Mouse (Mus musculus): ENCODE results near the gene Gm13057. TPM values are rescaled to one million over a fixed set of nuclear protein-coding genes. Genes with fewer than 3 reads are reported as not detected.
"Not testable (repeated sequence)": the region's sequence is repeated elsewhere in the genome, so short reads cannot be mapped to it uniquely, and the experiment has no call there.

The Gm13057 gene
- not detected in 2 replicates for polyA plus RNA-seq (2015; fragmentation: Nextera tagmentation; extraction: Ambion mirVana)

GRCm38 (mm10) chr4:143551400-143551799 lies at the start of gene Gm13057, which contains the start of gene BC080695:
TSS of gene Gm13057 (plus strand) at chr4:143551709.
TSS of gene BC080695 (plus strand) at chr4:143551700.
- no CpG with 5 or more reads among the region's 3 CpGs for WGBS
- not testable (repeated sequence) for H3K4me1 ChIP-seq; H3K9ac ChIP-seq; H3K27ac ChIP-seq (replicated peaks); H3K36me3 ChIP-seq; H3K4me2 ChIP-seq; ATAC-seq (ENCODE audit: extremely low read depth, insufficient number of reproducible peaks, low FRiP score, low TSS enrichment); H3K4me3 ChIP-seq; H3K27me3 ChIP-seq (replicated peaks); H3K9me3 ChIP-seq

GRCm38 (mm10) chr4:143511043-143511442 lies 40.5 kb upstream of the Gm13057 start, which contains the start of gene Gm13043:
TSS of gene Gm13043 (plus strand) at chr4:143511343.
- WGBS = 70% methylated on average over 3 of the region's 3 CpGs
- Histone ChIP-seq H3K36me3 (no peaks in the 10 kb centered on the region), H3K27me3 (replicated peaks) (no peaks in the 10 kb centered on the region), H3K9me3 (0 out of 2 replicates have a peak, but pooled peaks cover 3% of the 10 kb centered on the region), H3K4me3 (no peak within 1 kb of the TSS), H3K9ac (no peak within 1 kb of the TSS), H3K27ac (replicated peaks) (no peak within 1 kb of the TSS), H3K4me1 (no peaks in the 10 kb centered on the region), H3K4me2 (no peak within 1 kb of the TSS)
- no peak for ATAC-seq (ENCODE audit: extremely low read depth, insufficient number of reproducible peaks, low FRiP score, low TSS enrichment)

DNA sequence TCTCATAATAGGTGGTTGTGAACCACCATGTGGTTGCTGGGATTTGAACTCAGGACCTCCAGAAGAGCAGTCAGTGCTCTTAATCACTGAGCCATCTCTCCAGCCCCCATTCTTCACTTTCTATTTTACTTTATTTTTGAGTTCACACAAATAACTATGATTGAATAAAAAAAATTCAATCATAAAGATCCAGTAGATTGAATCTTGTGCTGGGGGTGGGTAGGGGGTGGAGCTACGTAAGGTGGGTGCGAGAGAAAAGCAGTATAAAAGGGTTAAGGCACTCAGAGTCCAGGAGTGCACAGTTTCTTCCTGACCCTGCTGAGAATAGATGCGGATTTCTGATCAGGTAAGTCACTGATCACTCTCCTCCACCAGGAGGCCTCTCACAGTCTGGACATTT lies 15.9 kb upstream of the Gm13057 start, which contains the start of gene Gm13040:
Gm13040 (plus strand) TSS at position 301 of the 400 bp plus-strand sequence.
- not testable (repeated sequence) for ATAC-seq (ENCODE audit: extremely low read depth, insufficient number of reproducible peaks, low FRiP score, low TSS enrichment); H3K36me3 ChIP-seq; H3K4me2 ChIP-seq; H3K27me3 ChIP-seq (replicated peaks); H3K9me3 ChIP-seq; H3K4me3 ChIP-seq; H3K4me1 ChIP-seq; H3K27ac ChIP-seq (replicated peaks); H3K9ac ChIP-seq
- WGBS = no CpG with 5 or more reads among the region's 3 CpGs

Other genes starting within 250 kb of the Gm13057 start
- 0.17 and 0.40 TPM in 2 replicates for gene Lrrc38, start 202.0 kb upstream of the Gm13057 start, polyA plus RNA-seq (2015; fragmentation: Nextera tagmentation; extraction: Ambion mirVana)
- gene Pramel1, start 157.3 kb upstream of the Gm13057 start, polyA plus RNA-seq (2015; fragmentation: Nextera tagmentation; extraction: Ambion mirVana) = not detected in 2 replicates
- 11.0 and 13.2 TPM in 2 replicates for gene Pramef8, start 139.3 kb upstream of the Gm13057 start, polyA plus RNA-seq (2015; fragmentation: Nextera tagmentation; extraction: Ambion mirVana)
- gene Oog4, start 101.4 kb upstream of the Gm13057 start, polyA plus RNA-seq (2015; fragmentation: Nextera tagmentation; extraction: Ambion mirVana) = not detected in 2 replicates
- gene Gm13043, start 40.4 kb upstream of the Gm13057 start, polyA plus RNA-seq (2015; fragmentation: Nextera tagmentation; extraction: Ambion mirVana) = not detected in 2 replicates
- not detected in 2 replicates for gene Gm13040, start 15.8 kb upstream of the Gm13057 start, polyA plus RNA-seq (2015; fragmentation: Nextera tagmentation; extraction: Ambion mirVana)
- not detected in 2 replicates for gene BC080695, start within 50 bp of the Gm13057 start, polyA plus RNA-seq (2015; fragmentation: Nextera tagmentation; extraction: Ambion mirVana)
- gene Gm13083, start 63.3 kb downstream of the Gm13057 start, polyA plus RNA-seq (2015; fragmentation: Nextera tagmentation; extraction: Ambion mirVana) = not detected in 2 replicates
- gene Gm13088, start 105.5 kb downstream of the Gm13057 start, polyA plus RNA-seq (2015; fragmentation: Nextera tagmentation; extraction: Ambion mirVana) = not detected in 2 replicates
- not detected in 2 replicates for gene Gm13089, start 151.0 kb downstream of the Gm13057 start, polyA plus RNA-seq (2015; fragmentation: Nextera tagmentation; extraction: Ambion mirVana)
- gene Gm13078, start 167.7 kb downstream of the Gm13057 start, polyA plus RNA-seq (2015; fragmentation: Nextera tagmentation; extraction: Ambion mirVana) = not detected in 2 replicates
- gene Gm13023, start 237.6 kb downstream of the Gm13057 start, polyA plus RNA-seq (2015; fragmentation: Nextera tagmentation; extraction: Ambion mirVana) = not detected in 2 replicates